Mouse (Mus musculus) frontal cortex, postnatal 14 days (tissue): ENCODE measurements around the gene Svs5.

Experiments
- DNase-seq, 2 experiments: peaks; one replicate each; pipeline ENCODE4 v3.0.0; 2022; ENCODE audit warnings: low spot score in 2 of 2

Gene Svs5

GRCm38 (mm10) chr2:164377478-164378426 is 45.2 kb downstream of the Svs5 start:
- DNase-seq = no peak

GRCm38 (mm10) chr2:164381726-164382125 is 49.2 kb downstream of the Svs5 start:
- no peak for DNase-seq

- no peak for DNase-seq
Observed at GRCm38 (mm10) chr2:164382971-164383370, 50.4 kb downstream of the Svs5 start.
